Mouse (Mus musculus): ENCODE data around the gene Rpl23. TPM values are rescaled to one million over a fixed set of nuclear protein-coding genes. Genes with fewer than 3 reads are reported as not detected.
"Not testable (repeated sequence)": the region's sequence is repeated elsewhere in the genome, so short reads cannot be mapped to it uniquely, and the experiment has no call there.

Gene Rpl23
- total RNA-seq, 2 experiments from 2014 or later, result 454 to 515 TPM

GRCm38 (mm10) chr11:97801409-97802193 lies 19.4 kb upstream of the Rpl23 start:
- DNase-seq (ENCODE audit: low spot score), result no peak
- intact Hi-C loops (cut with DNase I), result loop anchor here (2.0 kb wide), 2 partner anchors 19 to 39 kb away; partner anchors contain the start of gene B230217C12Rik

GRCm38 (mm10) chr11:97800691-97801408 lies 18.6 kb upstream of the Rpl23 start:
- no peak for DNase-seq (ENCODE audit: low spot score)
- intact Hi-C loops (cut with DNase I), result loop anchor here (2.0 kb wide), 2 partner anchors 20 to 40 kb away; partner anchors contain the start of gene B230217C12Rik

- DNase-seq (ENCODE audit: low spot score), result peak; percentile 71
- intact Hi-C loops (cut with DNase I), result loop anchor here (2.0 kb wide), 2 partner anchors 21 to 41 kb away; partner anchors contain the start of gene B230217C12Rik
Observed at GRCm38 (mm10) chr11:97799994-97800690, 17.9 kb upstream of the Rpl23 start.

DNA sequence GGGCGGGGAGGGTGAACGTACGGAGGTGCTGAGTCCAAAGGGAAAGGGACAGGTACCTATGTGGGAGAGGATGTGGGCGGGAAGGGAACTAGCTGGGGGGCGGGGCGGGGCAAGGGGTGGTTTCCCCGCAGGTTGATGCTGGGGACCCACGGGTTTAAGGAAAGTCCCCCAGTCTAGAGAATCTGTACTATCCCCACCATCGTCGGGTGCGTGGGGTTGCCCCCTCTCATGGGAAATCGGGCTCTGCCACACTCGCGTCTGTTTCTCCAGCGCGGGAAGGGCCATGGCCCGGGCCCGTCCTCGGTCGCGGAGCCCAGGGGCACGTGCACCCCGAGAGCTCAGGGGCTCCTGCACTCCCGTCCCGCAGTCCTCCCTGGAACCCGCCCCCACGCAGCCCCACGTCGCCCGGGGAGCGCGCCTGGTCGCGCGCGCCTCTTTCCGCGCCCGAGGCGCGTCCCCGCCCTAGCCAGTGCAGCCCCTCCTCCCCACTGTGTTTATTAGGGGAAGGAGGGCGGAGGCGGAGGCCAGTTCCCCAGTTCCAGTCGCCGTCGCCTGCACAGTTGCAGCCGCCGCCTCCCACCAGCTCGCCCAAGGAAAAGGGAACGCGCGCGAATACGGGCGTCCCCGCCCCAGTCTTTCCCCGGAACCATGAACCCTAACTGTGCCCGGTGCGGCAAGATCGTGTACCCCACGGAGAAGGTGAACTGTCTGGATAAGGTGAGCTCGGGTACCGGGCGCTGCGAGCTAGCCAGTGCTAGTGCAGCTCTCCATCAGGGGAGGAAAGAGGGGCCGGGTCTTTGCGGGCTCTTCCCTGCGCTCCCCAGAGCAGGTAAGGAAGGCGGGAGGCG lies 17.1 kb upstream of the Rpl23 start:
- intact Hi-C loops (cut with DNase I), result no loop called here

DNA sequence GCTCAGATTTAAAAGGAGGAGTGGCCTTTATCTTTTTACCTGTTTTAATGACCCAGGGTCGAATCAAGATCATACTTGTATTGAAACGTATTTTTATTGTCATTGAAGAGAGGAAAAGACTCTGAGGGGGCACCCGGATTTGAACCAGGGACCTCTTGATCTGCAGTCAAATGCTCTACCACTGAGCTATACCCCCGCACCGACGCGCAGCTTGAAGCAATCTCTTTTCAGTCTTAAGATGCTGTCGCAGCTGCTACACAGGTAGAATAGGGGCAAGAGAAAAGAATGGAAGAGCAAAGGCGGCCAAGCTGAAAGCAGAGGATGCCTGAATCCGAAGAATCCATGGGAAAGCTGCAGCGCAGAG lies 16.5 kb upstream of the Rpl23 start, which contains the start of gene Lasp1:
Gene Lasp1 (plus strand): TSS at position 219 of the 364 bp plus-strand sequence.
- intact Hi-C loops (cut with DNase I), result no loop called here
- no peak for DNase-seq (ENCODE audit: low spot score)

More for the DNA sequence above, 17.1 kb upstream of the Rpl23 start:
- peak; percentile 80 for DNase-seq (ENCODE audit: low spot score)

- DNase-seq (ENCODE audit: low spot score), result no peak
Observed at GRCm38 (mm10) chr11:97798083-97798435, 15.8 kb upstream of the Rpl23 start.

DNA sequence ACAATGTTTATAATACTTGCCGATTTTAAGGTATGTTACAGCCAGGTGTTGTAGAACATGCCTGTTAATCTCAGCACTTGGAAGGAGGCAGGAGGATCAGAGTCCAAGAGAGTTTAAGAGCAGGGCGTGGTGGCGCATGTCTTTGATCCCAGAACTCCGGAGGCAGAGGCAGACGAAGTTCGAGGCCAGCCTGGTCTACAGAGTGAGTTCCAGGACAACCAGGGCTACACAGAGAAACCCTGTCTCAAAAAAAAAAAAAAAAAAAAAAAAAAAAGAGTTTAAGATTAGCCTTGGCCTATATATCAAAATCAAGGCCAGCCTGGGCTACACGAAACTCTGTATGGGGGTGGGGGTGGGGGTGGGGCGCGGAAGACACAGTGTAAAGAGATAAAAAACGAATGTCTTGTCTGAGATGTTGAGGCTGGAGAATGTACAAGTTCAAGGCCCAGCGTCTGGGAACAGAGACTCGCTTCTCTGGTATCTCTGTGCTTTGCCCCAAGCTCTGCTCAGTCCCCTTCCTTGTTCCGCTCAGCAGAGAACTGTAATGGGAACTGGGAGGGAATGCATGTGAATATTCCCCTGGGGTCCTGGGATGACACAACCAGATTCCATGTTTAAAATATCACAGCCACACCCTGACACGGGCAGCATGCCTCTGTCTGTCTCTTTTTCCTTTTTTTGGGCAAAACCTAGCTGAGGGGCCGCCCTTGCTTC lies 15.3 kb upstream of the Rpl23 start:
- intact Hi-C loops (cut with DNase I), result no loop called here
- DNase-seq (ENCODE audit: low spot score), result no peak

More at GRCm38 (mm10) chr11:97798083-97798435, 15.8 kb upstream of the Rpl23 start:
- intact Hi-C loops (cut with DNase I), result no loop called here

DNA sequence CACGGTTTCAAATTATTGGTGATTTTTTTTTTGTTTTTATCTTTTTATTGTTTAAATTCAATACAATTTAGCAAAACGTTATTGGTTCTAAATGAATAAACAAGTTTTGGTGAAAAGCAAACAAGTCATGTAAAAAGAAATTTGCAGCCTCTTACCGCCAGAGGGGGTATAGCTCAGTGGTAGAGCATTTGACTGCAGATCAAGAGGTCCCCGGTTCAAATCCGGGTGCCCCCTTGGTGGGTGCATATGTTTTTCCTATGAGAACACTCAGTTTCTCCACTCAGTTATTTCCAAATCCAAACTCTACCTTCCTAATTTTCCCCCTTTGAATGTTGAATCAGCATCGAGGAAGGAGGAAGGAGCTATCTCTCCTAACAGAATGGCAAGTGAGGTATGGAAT lies 14.7 kb upstream of the Rpl23 start:
- no peak for DNase-seq (ENCODE audit: low spot score)
- intact Hi-C loops (cut with DNase I), result no loop called here

DNA sequence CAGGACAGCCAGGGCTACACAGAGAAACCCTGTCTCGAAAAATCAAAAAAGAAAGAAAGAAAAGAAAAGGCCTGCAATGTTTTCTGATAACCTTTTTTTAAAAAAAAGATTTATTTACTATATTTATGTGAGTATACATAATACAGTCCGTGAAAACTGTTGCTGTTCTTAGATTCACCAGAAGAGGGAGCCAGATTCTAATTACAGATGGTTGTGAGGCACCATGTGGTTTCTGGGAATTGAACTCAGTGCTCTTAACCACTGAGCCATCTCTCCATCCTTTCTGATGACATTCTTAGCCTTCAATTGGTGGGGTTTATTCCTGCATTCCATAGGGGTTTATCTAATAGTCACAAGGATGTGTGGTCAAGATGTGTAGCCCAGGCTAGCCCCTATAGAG lies 10.9 kb upstream of the Rpl23 start:
- no peak for DNase-seq (ENCODE audit: low spot score)
- intact Hi-C loops (cut with DNase I), result loop anchor here (2.0 kb wide), 1 partner anchor 196 kb away; no protein-coding TSS in a partner anchor

- DNase-seq (ENCODE audit: low spot score); intact Hi-C loops (cut with DNase I): not testable (repeated sequence)
Observed at GRCm38 (mm10) chr11:97790778-97791438, 8.7 kb upstream of the Rpl23 start.

GRCm38 (mm10) chr11:97789727-97790126 lies 7.5 kb upstream of the Rpl23 start:
- no peak for DNase-seq (ENCODE audit: low spot score)
- intact Hi-C loops (cut with DNase I), result no loop called here

- DNase-seq (ENCODE audit: low spot score), result no peak
- intact Hi-C loops (cut with DNase I), result no loop called here
Observed at GRCm38 (mm10) chr11:97787961-97788360, 5.7 kb upstream of the Rpl23 start.

- no peak for DNase-seq (ENCODE audit: low spot score)
- intact Hi-C loops (cut with DNase I), result no loop called here
Observed at GRCm38 (mm10) chr11:97782564-97782895, 293 bp upstream of the Rpl23 start.

GRCm38 (mm10) chr11:97781478-97781831 lies 782 bp downstream of the Rpl23 start:
- intact Hi-C loops (cut with DNase I), result loop anchor here (2.0 kb wide), 1 partner anchor 15 kb away; the partner anchor contains the start of gene Cwc25
- no peak for DNase-seq (ENCODE audit: low spot score)

- DNase-seq (ENCODE audit: low spot score), result no peak
- intact Hi-C loops (cut with DNase I), result loop anchor here (2.0 kb wide), 1 partner anchor 13 kb away; the partner anchor contains the start of gene Cwc25
Observed at GRCm38 (mm10) chr11:97779968-97780701, 2.1 kb downstream of the Rpl23 start.

GRCm38 (mm10) chr11:97778918-97779317 lies 3.3 kb downstream of the Rpl23 start:
- intact Hi-C loops (cut with DNase I), result no loop called here
- no peak for DNase-seq (ENCODE audit: low spot score)

- DNase-seq (ENCODE audit: low spot score), result no peak
- intact Hi-C loops (cut with DNase I), result no loop called here
Observed at GRCm38 (mm10) chr11:97777129-97777529, 5.1 kb downstream of the Rpl23 start.
